Mouse (Mus musculus) small intestine, adult 2 months (tissue): Measurements from ENCODE around the gene Gm21411.
"Not testable (repeated sequence)": the region's sequence is repeated elsewhere in the genome, so short reads cannot be mapped to it uniquely, and the experiment has no call there.

Experiments
- CTCF ChIP-seq: fragments of 200-500 bp; IDR thresholded peaks from 2 replicates; pipeline ENCODE4 v1.5.1; 2012; ENCODE audit warnings: low read depth, mild to moderate bottlenecking, control low read depth, inconsistent platforms, low read length, moderate library complexity, mixed read lengths; ENCODE audit not compliant: insufficient replicate concordance, insufficient read length; ENCODE audit errors: extremely low read depth
- POLR2A ChIP-seq: fragments of 200-500 bp; IDR thresholded peaks from 2 replicates; pipeline ENCODE4 v1.6.1; 2012; ENCODE audit warnings: low read depth, mild to moderate bottlenecking, control low read depth, inconsistent platforms, low read length, moderate library complexity

DNA sequence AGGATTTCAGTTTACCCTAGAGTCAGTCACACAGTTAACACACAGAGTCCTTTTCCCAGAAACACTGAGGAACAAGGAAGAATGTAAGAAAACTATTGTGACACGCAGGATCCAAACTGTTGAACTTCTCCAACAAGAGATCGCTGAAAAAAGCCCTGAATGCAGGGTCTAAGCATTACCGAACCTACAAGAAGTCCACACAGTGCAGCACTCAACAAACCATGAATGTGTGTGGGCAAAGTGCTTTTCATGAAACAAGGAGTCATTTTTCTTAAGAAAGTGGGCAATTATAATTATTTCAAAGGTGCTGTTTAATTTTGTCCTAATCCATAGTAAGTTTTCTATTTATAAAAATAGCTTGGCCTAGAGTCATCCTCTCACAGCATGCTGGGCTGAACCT, 6.3 kb downstream of the Gm21411 start:
- TF ChIP-seq CTCF, POLR2A: not testable (repeated sequence)
